Mouse (Mus musculus) cerebellum, adult 2 months (tissue): ENCODE measurements at regions not wholly inside any gene's neighbourhood (a gene's known extent, or its start where the extent isn't known, plus 50 kb on each side); places are given as distances from the start of the nearest gene placed in this dataset.

Experiments
- CTCF ChIP-seq: fragments of 200-500 bp; IDR thresholded peaks from 2 replicates; pipeline ENCODE4 v1.5.1; 2011; ENCODE audit warnings: low read depth, mild to moderate bottlenecking, control low read depth, low read length, moderate library complexity, borderline replicate concordance; ENCODE audit not compliant: insufficient read depth
- POLR2A ChIP-seq: fragments of 200-500 bp; IDR thresholded peaks from 2 replicates; pipeline ENCODE4 v1.6.1; 2011; ENCODE audit warnings: low read length, control low read depth, borderline replicate concordance; ENCODE audit not compliant: insufficient read depth

GRCm38 (mm10) chr4:33720972-33721371, 203.4 kb upstream of the Cnr1 start:
- TF ChIP-seq CTCF (no peak), POLR2A (no peak)
